Mouse (Mus musculus): ENCODE results near the gene Snph.

Gene Snph

GRCm38 (mm10) chr2:151602106-151602505, 30.3 kb downstream of the Snph start:
- CTCF ChIA-PET, result no interaction called here

- CTCF ChIA-PET, result no interaction called here
These were observed 34.3 kb downstream of the Snph start for GRCm38 (mm10) chr2:151598068-151598467.

GRCm38 (mm10) chr2:151587306-151587705, 45.1 kb downstream of the Snph start:
- CTCF ChIA-PET, result no interaction called here

GRCm38 (mm10) chr2:151586807-151587206, 45.6 kb downstream of the Snph start:
- CTCF ChIA-PET, result no interaction called here

- CTCF ChIA-PET, result interaction anchor here (0.7 kb wide), 1 partner anchor 435 kb away, joined by 4 read pairs; no protein-coding TSS in a partner anchor
These were observed 46.5 kb downstream of the Snph start for GRCm38 (mm10) chr2:151585934-151586333.

GRCm38 (mm10) chr2:151580945-151581344, 51.4 kb downstream of the Snph start:
- CTCF ChIA-PET, result no interaction called here

- CTCF ChIA-PET, result no interaction called here
These were observed 53.2 kb downstream of the Snph start for GRCm38 (mm10) chr2:151579183-151579582.

- CTCF ChIA-PET, result no interaction called here
These were observed 56.5 kb downstream of the Snph start for GRCm38 (mm10) chr2:151575699-151576389.

GRCm38 (mm10) chr2:151575119-151575698, 57.2 kb downstream of the Snph start:
- CTCF ChIA-PET, result no interaction called here

- CTCF ChIA-PET, result no interaction called here
These were observed 57.8 kb downstream of the Snph start for GRCm38 (mm10) chr2:151574607-151575006.

- CTCF ChIA-PET, result no interaction called here
These were observed 58.7 kb downstream of the Snph start for GRCm38 (mm10) chr2:151573667-151574066.

GRCm38 (mm10) chr2:151571873-151572700, 60.3 kb downstream of the Snph start, which contains the start of gene Sdcbp2:
Gene Sdcbp2, plus strand, starts transcription at chr2:151572622.
- CTCF ChIA-PET, result no interaction called here

GRCm38 (mm10) chr2:151569452-151569851, 62.9 kb downstream of the Snph start:
- CTCF ChIA-PET, result no interaction called here

GRCm38 (mm10) chr2:151566856-151567255, 65.5 kb downstream of the Snph start:
- CTCF ChIA-PET, result no interaction called here

GRCm38 (mm10) chr2:151564986-151565385, 67.4 kb downstream of the Snph start:
- CTCF ChIA-PET, result no interaction called here

- CTCF ChIA-PET, result no interaction called here
These were observed 68.4 kb downstream of the Snph start for GRCm38 (mm10) chr2:151564006-151564405.

GRCm38 (mm10) chr2:151562930-151563921, 69.2 kb downstream of the Snph start:
- CTCF ChIA-PET, result interaction anchor here (0.5 to 0.6 kb wide), 2 partner anchors 525 to 1339 kb away, joined by 3 read pairs; no protein-coding TSS in a partner anchor

GRCm38 (mm10) chr2:151549615-151550121, 82.7 kb downstream of the Snph start:
- CTCF ChIA-PET, result no interaction called here

- CTCF ChIA-PET, result no interaction called here
These were observed 85.8 kb downstream of the Snph start for GRCm38 (mm10) chr2:151546571-151546970.

GRCm38 (mm10) chr2:151544673-151545072, 87.7 kb downstream of the Snph start:
- CTCF ChIA-PET, result no interaction called here
